Mouse (Mus musculus) neural tube, embryonic 14.5 days (tissue): ENCODE measurements around the gene Eif2ak3. TPM values are rescaled to one million over a fixed set of nuclear protein-coding genes. Genes with fewer than 3 reads are reported as not detected.
A peak's percentile ranks its signal among the peaks of the same experiment; 100 is the strongest.

ENCODE experiments used
- ATAC-seq: fragments of 200-750 bp; cut with Nextera tagmentation; 2 replicates; pipeline ENCODE4 v1.8.0; 2017; ENCODE audit warnings: low read depth, mild to moderate bottlenecking, moderate TSS enrichment, moderate library complexity
- H3K27ac ChIP-seq: fragments of 300-500 bp; sonication (generic); 2 replicates; pipeline ENCODE4 v1.5.1; 2014; ENCODE audit warnings: low read depth, mild to moderate bottlenecking, control low read depth, low read length, moderate library complexity, mixed read lengths
- H3K27me3 ChIP-seq: fragments of 300-500 bp; sonication (generic); 2 replicates; pipeline ENCODE4 v1.6.1; 2014; ENCODE audit warnings: low read length; ENCODE audit not compliant: control insufficient read depth, insufficient read depth
- H3K36me3 ChIP-seq: fragments of 300-500 bp; sonication (generic); 2 replicates; pipeline ENCODE4 v1.6.1; 2014; ENCODE audit warnings: low read length, mixed read lengths; ENCODE audit not compliant: control insufficient read depth, insufficient read depth
- H3K4me1 ChIP-seq: fragments of 300-500 bp; sonication (generic); 2 replicates; pipeline ENCODE4 v1.6.1; 2014; ENCODE audit warnings: low read length; ENCODE audit not compliant: control insufficient read depth, insufficient read depth
- H3K4me2 ChIP-seq: fragments of 300-500 bp; sonication (generic); 2 replicates; pipeline ENCODE4 v1.6.1; 2014; ENCODE audit warnings: mild to moderate bottlenecking, low read depth, low read length, control low read depth
- H3K4me3 ChIP-seq: fragments of 300-500 bp; sonication (generic); 2 replicates; pipeline ENCODE4 v1.5.1; 2014; ENCODE audit warnings: low read depth, low read length, control low read depth, mixed read lengths
- H3K9ac ChIP-seq: fragments of 300-500 bp; sonication (generic); replicated peaks from 2 replicates; pipeline ENCODE4 v1.6.1; 2014; ENCODE audit warnings: low read depth, mild to moderate bottlenecking, control low read depth, low read length, mixed read lengths
- H3K9me3 ChIP-seq: fragments of 300-500 bp; sonication (generic); 2 replicates; pipeline ENCODE4 v1.6.1; 2016; ENCODE audit warnings: low read length; ENCODE audit not compliant: control insufficient read depth
- WGBS: fragments of 180-500 bp; shearing (Covaris S2); extraction: QIAGEN DNeasy Blood & Tissue Kit; methylation state at CpG from one replicate; pipeline ENCODE4 v1.1.7; 2014; 5-methylcytosine and 5-hydroxymethylcytosine counted together
- polyA plus RNA-seq: library from polyadenylated mRNA; unstranded; fragments of >200 nt; fragmentation: Nextera tagmentation; extraction: Ambion mirVana; gene quantifications from 2 replicates; pipeline ENCODE4 v1.2.1, GENCODE M21; 2014

Gene Eif2ak3
- polyA plus RNA-seq, 1 experiment from 2014 or later: 12.4 TPM

DNA sequence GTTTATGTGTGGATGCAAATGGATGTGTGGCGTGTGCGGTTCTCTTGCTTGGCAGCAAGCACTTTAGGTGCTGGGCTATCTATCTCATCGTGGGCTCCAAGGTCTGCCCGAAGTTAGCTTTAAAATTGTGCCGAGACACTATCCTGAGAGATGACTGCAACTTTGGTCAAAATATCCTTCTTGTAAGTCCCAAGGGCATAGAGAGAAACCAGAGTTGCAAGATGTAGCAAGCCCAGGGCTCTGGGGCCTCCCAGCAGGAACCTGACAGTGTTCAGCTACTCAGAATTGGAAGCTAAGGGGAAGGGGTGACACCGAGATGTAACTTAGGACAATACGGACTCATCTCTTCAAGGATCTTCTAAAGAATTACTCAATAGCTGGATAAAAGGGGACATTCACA is 65.3 kb downstream of the Eif2ak3 start:
- 90% methylated on average over 7 of the region's 7 CpGs for WGBS
- ATAC-seq: no peak
- no peak overlapping the region for H3K4me2 ChIP-seq
- no peak overlapping the region for H3K9ac ChIP-seq
- no peak overlapping the region for H3K27ac ChIP-seq
- H3K9me3 ChIP-seq: no peaks in the 10 kb centered on the region
- H3K27me3 ChIP-seq: no peaks in the 10 kb centered on the region
- H3K4me3 ChIP-seq: no peak overlapping the region
- H3K4me1 ChIP-seq: no peaks in the 10 kb centered on the region
- H3K36me3 ChIP-seq: peaks cover 3% of the 10 kb centered on the region; the same call in 1 of the 2 replicates

DNA sequence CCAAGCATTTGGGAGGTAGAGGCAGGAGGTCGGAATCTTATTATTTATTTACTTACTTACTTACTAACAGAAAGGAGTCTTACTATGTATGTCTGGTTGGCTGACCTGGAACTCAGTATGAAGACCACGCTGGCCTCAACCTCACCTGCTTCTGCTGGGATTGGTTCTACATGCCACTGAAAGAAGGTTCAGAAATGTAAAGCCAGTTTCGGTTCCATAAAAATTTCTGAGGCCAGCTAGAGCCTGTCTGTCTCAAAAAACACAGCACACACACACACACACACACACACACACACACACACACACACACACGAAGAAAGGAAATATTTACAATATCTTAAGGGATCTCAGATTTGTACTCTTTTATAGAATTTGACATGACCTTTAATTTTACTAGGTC is 66.0 kb downstream of the Eif2ak3 start:
- Histone ChIP-seq H3K9ac (no peak overlapping the region), H3K4me3 (no peak overlapping the region), H3K9me3 (no peaks in the 10 kb centered on the region), H3K27ac (no peak overlapping the region), H3K4me1 (no peaks in the 10 kb centered on the region), H3K4me2 (no peak overlapping the region), H3K36me3 (peaks cover 3% of the 10 kb centered on the region; the same call in 1 of the 2 replicates), H3K27me3 (no peaks in the 10 kb centered on the region)
- WGBS: 80% methylated on average over 4 of the region's 4 CpGs
- ATAC-seq: no peak

DNA sequence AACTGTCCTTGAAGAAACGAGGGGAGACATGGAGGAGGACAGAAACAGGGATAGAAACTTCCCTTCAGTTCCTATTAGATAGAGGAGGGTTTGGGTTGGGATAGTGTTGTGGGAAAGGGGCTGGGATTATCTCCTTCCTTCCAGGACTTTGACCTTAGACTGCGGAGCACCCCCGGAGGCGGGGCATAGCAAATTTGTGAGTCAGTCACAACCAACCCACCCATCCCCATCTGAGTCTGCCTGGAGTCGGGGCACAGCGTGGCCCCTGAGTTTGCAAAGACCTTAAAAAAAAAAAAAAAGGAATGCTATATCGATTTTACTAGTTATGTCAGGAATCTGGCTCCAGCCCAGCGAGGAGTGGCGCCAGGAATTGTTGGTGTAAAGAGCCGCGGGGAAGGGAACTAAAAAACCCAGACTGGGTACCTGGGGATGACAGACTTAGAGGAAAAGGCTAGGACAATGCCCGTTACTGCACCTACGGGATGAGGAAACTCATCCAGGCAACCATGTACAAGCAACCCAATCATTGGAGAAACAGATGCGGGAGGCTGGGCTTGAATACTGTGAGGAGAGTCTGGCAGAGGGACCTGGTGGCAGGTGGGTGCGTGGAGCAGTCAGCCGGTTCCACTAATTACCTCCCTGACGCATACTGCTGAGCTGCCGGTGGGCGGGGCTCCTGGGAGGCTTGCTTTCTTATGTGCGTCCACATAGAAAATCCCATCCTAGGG is 67.5 kb downstream of the Eif2ak3 start:
- no peak overlapping the region for H3K27ac ChIP-seq
- peak; percentile 76; the same call in 1 of the 2 replicates for ATAC-seq
- H3K4me3 ChIP-seq: peak overlapping the region; percentile 1; the same call in 1 of the 2 replicates
- no peaks in the 10 kb centered on the region for H3K9me3 ChIP-seq
- no peaks in the 10 kb centered on the region for H3K4me1 ChIP-seq
- no peaks in the 10 kb centered on the region for H3K36me3 ChIP-seq
- H3K27me3 ChIP-seq: no peaks in the 10 kb centered on the region
- peak overlapping the region; percentile 29 for H3K4me2 ChIP-seq
- H3K9ac ChIP-seq: no peak overlapping the region
- WGBS: 15% methylated on average over 20 of the region's 20 CpGs

DNA sequence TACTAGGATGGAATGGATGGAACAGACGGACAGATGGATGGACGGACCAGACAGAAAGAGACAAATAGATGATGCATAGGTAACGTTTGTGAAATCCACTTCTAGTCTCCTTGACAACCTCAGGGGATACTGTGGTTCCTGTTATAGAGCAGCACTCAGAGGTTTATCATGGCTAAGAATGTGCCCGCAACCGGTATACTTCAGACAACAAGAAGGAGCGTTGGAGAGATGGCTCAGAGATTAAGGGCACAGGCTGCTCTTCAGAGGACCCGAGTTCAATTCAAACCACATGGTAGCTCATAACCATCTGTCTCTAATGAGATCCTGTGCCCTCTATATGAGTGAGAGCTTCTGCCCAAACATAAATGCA is 68.1 kb downstream of the Eif2ak3 start:
- H3K27ac ChIP-seq: no peak overlapping the region
- H3K9ac ChIP-seq: no peak overlapping the region
- no peaks in the 10 kb centered on the region for H3K36me3 ChIP-seq
- 76% methylated on average over 7 of the region's 7 CpGs for WGBS
- no peaks in the 10 kb centered on the region for H3K9me3 ChIP-seq
- no peak; the same call in 1 of the 2 replicates for ATAC-seq
- H3K27me3 ChIP-seq: no peaks in the 10 kb centered on the region
- H3K4me1 ChIP-seq: no peaks in the 10 kb centered on the region
- H3K4me2 ChIP-seq: peak overlapping the region; percentile 29; the same call in 1 of the 2 replicates
- peak overlapping the region; percentile 1; the same call in 1 of the 2 replicates for H3K4me3 ChIP-seq

DNA sequence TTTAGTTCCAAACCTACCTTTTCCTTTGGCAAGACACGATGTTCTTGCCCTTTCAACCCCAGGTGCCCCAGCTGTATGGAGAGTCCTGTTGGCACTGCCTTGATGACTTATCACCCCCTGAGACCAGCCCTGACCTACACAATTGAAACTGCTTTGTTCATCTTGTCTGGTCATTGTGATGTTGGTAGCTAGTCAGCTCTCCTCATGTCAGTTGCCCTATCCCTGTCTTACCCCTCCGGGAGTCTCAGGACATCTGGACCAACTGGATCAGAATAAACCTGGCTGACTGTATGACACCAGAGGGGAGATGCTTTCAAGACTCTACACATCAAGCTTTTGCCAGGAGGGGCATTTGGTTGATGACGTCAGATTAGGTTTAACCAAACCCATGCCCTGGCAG is 74.5 kb downstream of the Eif2ak3 start, which contains the start of gene Tex37:
Tex37 (minus strand) TSS at position 101 of the 400 bp plus-strand sequence.
- Histone ChIP-seq H3K4me3 (no peak within 1 kb of the TSS), H3K36me3 (no peaks in the 10 kb centered on the region), H3K9ac (no peak within 1 kb of the TSS), H3K4me1 (peaks cover 4% of the 10 kb centered on the region; the same call in 1 of the 2 replicates), H3K4me2 (no peak within 1 kb of the TSS), H3K27ac (no peak within 1 kb of the TSS), H3K9me3 (no peaks in the 10 kb centered on the region), H3K27me3 (no peaks in the 10 kb centered on the region)
- ATAC-seq: no peak
- WGBS: 93% methylated on average over 3 of the region's 3 CpGs

DNA sequence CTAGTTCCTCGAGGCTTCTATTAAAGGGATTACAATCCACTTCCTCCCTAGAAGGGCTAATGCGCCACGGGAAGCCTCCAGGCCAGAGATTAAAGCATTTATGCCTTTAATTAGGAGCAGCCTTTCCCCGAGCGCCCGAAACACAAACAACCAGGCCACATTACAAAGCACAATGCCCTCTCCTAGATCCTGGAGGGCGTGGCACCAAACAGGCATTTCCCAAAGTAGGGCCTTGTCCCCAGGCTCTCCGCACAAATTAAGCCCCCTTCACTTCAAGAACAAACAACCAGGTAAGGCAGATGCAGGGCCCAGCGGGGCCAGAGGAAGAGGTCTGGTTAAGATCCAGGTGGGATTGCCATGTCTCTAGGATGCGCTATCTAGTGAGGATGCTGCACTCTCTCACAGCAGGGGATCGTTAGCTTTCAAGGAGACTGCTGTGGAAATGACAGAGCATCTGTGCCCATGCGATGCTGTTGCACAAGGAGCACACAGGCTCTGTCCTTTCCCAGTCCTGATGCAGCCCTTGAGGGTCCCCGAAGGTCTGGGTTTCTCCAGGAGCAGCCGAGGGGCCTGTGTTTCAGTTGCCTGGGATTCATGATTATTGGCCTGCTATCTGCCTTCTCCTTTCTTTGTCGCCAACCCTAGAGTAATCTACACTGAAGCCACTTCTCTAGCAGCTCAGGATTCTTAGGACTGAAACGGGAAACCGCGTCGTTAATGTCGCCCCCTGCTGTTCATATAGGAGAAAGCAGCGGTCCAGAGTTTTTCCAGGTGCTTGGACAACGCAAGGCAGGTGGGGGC is 77.2 kb downstream of the Eif2ak3 start:
- Histone ChIP-seq H3K4me1 (peaks cover 4% of the 10 kb centered on the region; the same call in 1 of the 2 replicates), H3K9me3 (no peaks in the 10 kb centered on the region), H3K36me3 (no peaks in the 10 kb centered on the region), H3K4me2 (peak overlapping the region; percentile 32), H3K9ac (peak overlapping the region; percentile 25; the same call in 1 of the 2 replicates), H3K4me3 (no peak overlapping the region), H3K27me3 (no peaks in the 10 kb centered on the region), H3K27ac (peak overlapping the region; percentile 40)
- WGBS: 3% methylated on average over 22 of the region's 22 CpGs
- ATAC-seq: peak; percentile 87

DNA sequence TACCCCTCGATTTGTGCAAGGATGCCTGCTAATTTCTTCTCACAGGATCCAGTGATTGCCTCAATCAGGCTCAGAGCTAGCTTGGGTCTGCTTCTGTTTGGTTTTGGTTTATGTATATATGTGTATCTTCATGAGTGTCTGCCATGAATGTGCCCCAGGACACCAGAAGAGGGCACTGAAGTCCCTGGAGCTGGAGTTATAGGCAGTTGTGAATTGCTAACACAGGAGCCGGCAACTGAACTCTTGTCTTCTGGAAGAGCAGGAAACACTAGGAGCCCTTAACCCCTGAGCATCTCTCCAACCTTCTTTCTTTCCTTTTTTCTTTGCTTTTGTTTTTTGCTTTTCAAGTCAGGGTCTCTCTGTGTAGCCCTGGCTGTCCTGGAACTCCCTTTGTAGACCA is 87.5 kb downstream of the Eif2ak3 start:
- no peak overlapping the region for H3K9ac ChIP-seq
- no peak for ATAC-seq
- H3K4me2 ChIP-seq: no peak overlapping the region
- H3K4me1 ChIP-seq: no peaks in the 10 kb centered on the region
- no peak overlapping the region for H3K27ac ChIP-seq
- no peaks in the 10 kb centered on the region for H3K9me3 ChIP-seq
- H3K36me3 ChIP-seq: no peaks in the 10 kb centered on the region
- no peaks in the 10 kb centered on the region for H3K27me3 ChIP-seq
- WGBS: 82% methylated on average over 2 of the region's 2 CpGs
- no peak overlapping the region for H3K4me3 ChIP-seq

DNA sequence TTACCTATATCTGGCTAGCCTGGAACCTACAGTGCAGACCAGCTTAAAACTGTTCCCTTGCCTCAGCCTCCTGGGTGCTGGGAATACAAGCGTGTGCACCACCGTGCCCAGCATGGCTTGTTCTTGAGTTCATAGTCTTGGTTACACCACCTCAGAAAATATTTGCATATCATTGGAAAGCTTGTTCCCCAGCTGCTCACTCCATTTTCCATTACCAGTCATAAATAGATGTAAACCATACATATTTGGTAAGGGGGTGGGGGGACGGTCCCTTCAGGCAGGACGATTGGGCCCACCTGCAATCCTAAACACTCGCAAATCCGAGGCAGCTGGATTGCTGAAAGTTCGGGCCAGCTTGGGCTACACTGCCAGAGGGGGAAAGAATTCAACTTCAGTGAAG is 109.0 kb downstream of the Eif2ak3 start:
- Histone ChIP-seq H3K27ac (no peak overlapping the region), H3K4me2 (no peak overlapping the region), H3K9ac (no peak overlapping the region), H3K9me3 (no peaks in the 10 kb centered on the region), H3K4me3 (no peak overlapping the region), H3K27me3 (peaks cover 29% of the 10 kb centered on the region), H3K4me1 (peaks cover 11% of the 10 kb centered on the region), H3K36me3 (no peaks in the 10 kb centered on the region)
- no peak for ATAC-seq
- 76% methylated on average over 7 of the region's 7 CpGs for whole genome bisulfite sequencing

DNA sequence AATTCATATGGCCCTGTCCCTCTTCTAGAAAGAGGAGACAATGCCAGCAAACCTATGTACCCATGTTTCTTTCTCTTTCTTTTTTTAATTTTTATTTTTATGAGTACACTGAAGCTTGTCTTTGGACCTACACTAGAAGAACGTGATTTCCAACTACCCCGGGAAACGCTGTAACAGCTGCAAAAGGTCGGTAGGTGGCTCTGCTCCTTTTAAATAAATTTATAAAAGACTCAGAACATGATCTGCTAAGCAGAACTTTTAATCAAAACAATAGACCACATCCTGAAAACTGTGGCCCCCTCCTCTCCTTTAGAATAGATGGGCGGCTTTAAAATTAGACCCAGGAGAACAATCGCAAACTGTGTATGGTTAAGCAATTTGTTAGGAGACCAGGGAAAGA is 109.7 kb downstream of the Eif2ak3 start:
- H3K36me3 ChIP-seq: no peaks in the 10 kb centered on the region
- H3K9ac ChIP-seq: no peak overlapping the region
- no peak overlapping the region for H3K4me2 ChIP-seq
- peaks cover 35% of the 10 kb centered on the region for H3K27me3 ChIP-seq
- 0 out of 2 replicates have a peak, but pooled peaks have one; percentile 7 for ATAC-seq
- 14% methylated on average over 6 of the region's 6 CpGs for WGBS
- H3K9me3 ChIP-seq: no peaks in the 10 kb centered on the region
- no peak overlapping the region for H3K27ac ChIP-seq
- H3K4me1 ChIP-seq: peaks cover 11% of the 10 kb centered on the region
- no peak overlapping the region for H3K4me3 ChIP-seq
